Mouse (Mus musculus) olfactory bulb, adult 2 months (tissue): Measurements from ENCODE around the gene Gm17409.

Source experiments
- CTCF ChIP-seq: fragments of 200-500 bp; IDR thresholded peaks from 2 replicates; pipeline ENCODE4 v1.5.1; 2012; ENCODE audit warnings: low read depth, mild to moderate bottlenecking, low read length, moderate library complexity; ENCODE audit not compliant: insufficient read depth
- POLR2A ChIP-seq: fragments of 200-500 bp; IDR thresholded peaks from 2 replicates; pipeline ENCODE4 v1.6.1; 2012; ENCODE audit warnings: mild to moderate bottlenecking, low read depth, low read length, moderate library complexity; ENCODE audit not compliant: insufficient read depth

GRCm38 (mm10) chr2:58495271-58495670 lies 25.4 kb downstream of the Gm17409 start:
- TF ChIP-seq CTCF, result no peak
- no peak for TF ChIP-seq POLR2A
